Mouse (Mus musculus) C2C12 (cell line): ENCODE measurements at regions not wholly inside any gene's neighbourhood (a gene's known extent, or its start where the extent isn't known, plus 50 kb on each side); places are given as distances from the start of the nearest gene placed in this dataset.

Source experiments
- CEBPB ChIP-seq: IDR thresholded peaks from one replicate; pipeline ENCODE4 v1.6.1; 2011; ENCODE audit warnings: low read depth, mild to moderate bottlenecking, control low read depth, moderate library complexity
- MYOG ChIP-seq: IDR thresholded peaks from one replicate; pipeline ENCODE4 v1.6.1; 2011; ENCODE audit not compliant: control insufficient read depth, insufficient read length; ENCODE audit errors: extremely low read depth

DNA sequence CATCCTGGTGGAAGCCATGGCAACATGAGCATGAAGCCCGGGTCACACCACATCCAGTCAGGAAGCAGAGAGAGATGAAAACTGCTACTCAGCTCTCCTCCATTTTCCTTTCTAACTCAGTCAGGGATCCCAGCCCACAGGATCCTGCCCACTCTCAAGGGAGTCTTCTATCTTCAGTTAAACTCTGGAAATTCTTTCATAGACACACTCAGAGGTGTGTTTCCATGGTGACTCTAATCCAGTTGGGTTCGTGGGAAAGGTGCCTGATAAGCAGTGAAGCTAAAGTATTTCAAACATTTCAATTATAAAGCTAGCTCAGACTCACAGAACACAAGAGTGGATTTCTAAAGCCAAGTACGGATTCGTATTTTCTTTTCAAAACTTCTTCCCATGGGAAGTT is 120.0 kb upstream of the Stt3b start:
- no peak for TF ChIP-seq CEBPB
- TF ChIP-seq MYOG = no peak
